Mouse (Mus musculus) regulatory T cell (primary cell): ENCODE measurements around the gene Serpinf2.
"Not testable (repeated sequence)": the region's sequence is repeated elsewhere in the genome, so short reads cannot be mapped to it uniquely, and the experiment has no call there.

Experiments
- in situ Hi-C: fragments of 300-600 bp; cut with MboI, MseI; formaldehyde crosslinking; loops from one replicate; pipeline ENCODE4 v1.15.1; 2025; ENCODE audit warnings: high pct_unique_total_duplicates

Gene Serpinf2

GRCm38 (mm10) chr11:75459751-75460102 lies 20.3 kb upstream of the Serpinf2 start:
- in situ Hi-C loops = no loop called here

GRCm38 (mm10) chr11:75459141-75459711 lies 19.8 kb upstream of the Serpinf2 start:
- in situ Hi-C loops = no loop called here

GRCm38 (mm10) chr11:75458628-75459041 lies 19.2 kb upstream of the Serpinf2 start:
- in situ Hi-C loops = no loop called here

- in situ Hi-C loops = no loop called here
Observed at GRCm38 (mm10) chr11:75458169-75458568, 18.8 kb upstream of the Serpinf2 start.

GRCm38 (mm10) chr11:75456440-75456871 lies 17.1 kb upstream of the Serpinf2 start:
- in situ Hi-C loops = no loop called here

GRCm38 (mm10) chr11:75455971-75456370 lies 16.6 kb upstream of the Serpinf2 start:
- in situ Hi-C loops = not testable (repeated sequence)

GRCm38 (mm10) chr11:75455041-75455736 lies 15.8 kb upstream of the Serpinf2 start:
- in situ Hi-C loops = no loop called here

GRCm38 (mm10) chr11:75453991-75454930 lies 14.9 kb upstream of the Serpinf2 start, which contains the start of gene Wdr81:
TSS of gene Wdr81 (minus strand) at chr11:75454717.
- in situ Hi-C loops = no loop called here

GRCm38 (mm10) chr11:75452812-75453557 lies 13.6 kb upstream of the Serpinf2 start:
- in situ Hi-C loops = no loop called here

GRCm38 (mm10) chr11:75452081-75452480 lies 12.7 kb upstream of the Serpinf2 start:
- in situ Hi-C loops = no loop called here

GRCm38 (mm10) chr11:75450936-75451335 lies 11.5 kb upstream of the Serpinf2 start:
- in situ Hi-C loops = no loop called here

- in situ Hi-C loops = no loop called here
Observed at GRCm38 (mm10) chr11:75450304-75450908, 11.0 kb upstream of the Serpinf2 start.

GRCm38 (mm10) chr11:75449695-75450094 lies 10.3 kb upstream of the Serpinf2 start:
- in situ Hi-C loops = no loop called here

GRCm38 (mm10) chr11:75448575-75448974 lies 9.2 kb upstream of the Serpinf2 start:
- in situ Hi-C loops = no loop called here

- in situ Hi-C loops = no loop called here
Observed at GRCm38 (mm10) chr11:75443711-75444110, 4.3 kb upstream of the Serpinf2 start.

- in situ Hi-C loops = no loop called here
Observed at GRCm38 (mm10) chr11:75441601-75442000, 2.2 kb upstream of the Serpinf2 start.

- in situ Hi-C loops = no loop called here
Observed at GRCm38 (mm10) chr11:75441034-75441433, 1.6 kb upstream of the Serpinf2 start.

- in situ Hi-C loops = no loop called here
Observed at GRCm38 (mm10) chr11:75439951-75440350, 560 bp upstream of the Serpinf2 start.

- in situ Hi-C loops = no loop called here
Observed at GRCm38 (mm10) chr11:75438804-75439203, 587 bp downstream of the Serpinf2 start.

- in situ Hi-C loops = no loop called here
Observed at GRCm38 (mm10) chr11:75438194-75438593, 1.2 kb downstream of the Serpinf2 start.

- in situ Hi-C loops = no loop called here
Observed at GRCm38 (mm10) chr11:75434138-75434537, 5.3 kb downstream of the Serpinf2 start.
